Mouse (Mus musculus): ENCODE measurements around the gene Pi16. TPM values are rescaled to one million over a fixed set of nuclear protein-coding genes. Genes with fewer than 3 reads are reported as not detected.

Gene Pi16
- polyA plus RNA-seq, 1 experiment = 7.1 TPM

- TF ChIP-seq TCF12 (IDR thresholded peaks at IDR 0.05; ENCODE audit: insufficient read depth, poor library complexity, severe bottlenecking) = no peak
- no peak for TF ChIP-seq REST (IDR thresholded peaks at IDR 0.05; ENCODE audit: insufficient read depth, insufficient read length)
- TF ChIP-seq POLR2AphosphoS2 (IDR thresholded peaks at IDR 0.05; ENCODE audit: insufficient read length, low read depth) = no peak
- TF ChIP-seq E2F4 (IDR thresholded peaks at IDR 0.05; ENCODE audit: insufficient read depth) = no peak
- no peak for TF ChIP-seq MAX (IDR thresholded peaks at IDR 0.05; ENCODE audit: low read depth)
- no peak for TF ChIP-seq USF1 (IDR thresholded peaks at IDR 0.05; ENCODE audit: low read depth)
- no peak for TF ChIP-seq POLR2A (IDR thresholded peaks at IDR 0.05; ENCODE audit: insufficient read length, low read depth)
- TF ChIP-seq MYOD1 (IDR thresholded peaks at IDR 0.05; ENCODE audit: control insufficient read depth in 1 of 3, insufficient read length in 2 of 3, low read depth in 2 of 3) = no peak
- TF ChIP-seq MYOG (IDR thresholded peaks at IDR 0.05; ENCODE audit: control insufficient read depth in 1 of 3, insufficient read depth in 1 of 3, insufficient read length in 2 of 3, low read depth in 2 of 3) = no peak
- no peak for TF ChIP-seq TCF3 (IDR thresholded peaks at IDR 0.05; ENCODE audit: insufficient read length, low read depth)
- TF ChIP-seq CEBPB (IDR thresholded peaks at IDR 0.05; ENCODE audit: insufficient read depth, poor library complexity, severe bottlenecking) = no peak
- no peak for TF ChIP-seq SRF (IDR thresholded peaks at IDR 0.05; ENCODE audit: control insufficient read depth, insufficient read length, low read depth)
- Histone ChIP-seq H3K79me2 (ENCODE audit: control insufficient read depth, insufficient read depth) (no peaks in the 10 kb centered on the region), H3K4me3 (no peak overlapping the region), H3K36me3 (ENCODE audit: control insufficient read depth, insufficient read depth) (peaks cover 11% of the 10 kb centered on the region), H3K27me3 (ENCODE audit: control insufficient read depth, insufficient read depth, insufficient read length) (no peaks in the 10 kb centered on the region), H3K4me2 (ENCODE audit: low read depth) (no peak overlapping the region), H3ac (ENCODE audit: control insufficient read depth, insufficient read length) (no peak overlapping the region)
Observed at GRCm38 (mm10) chr17:29302149-29302548, 15.3 kb upstream of the Pi16 start.

GRCm38 (mm10) chr17:29303087-29303486 is 14.4 kb upstream of the Pi16 start:
- Histone ChIP-seq H3K79me2 (ENCODE audit: control insufficient read depth, insufficient read depth) (no peaks in the 10 kb centered on the region), H3K36me3 (ENCODE audit: control insufficient read depth, insufficient read depth) (peaks cover 11% of the 10 kb centered on the region), H3K4me2 (ENCODE audit: low read depth) (no peak overlapping the region), H3ac (ENCODE audit: control insufficient read depth, insufficient read length) (no peak overlapping the region), H3K4me3 (no peak overlapping the region), H3K27me3 (ENCODE audit: control insufficient read depth, insufficient read depth, insufficient read length) (no peaks in the 10 kb centered on the region)
- TF ChIP-seq CEBPB (IDR thresholded peaks at IDR 0.05; ENCODE audit: insufficient read depth, poor library complexity, severe bottlenecking) (no peak), USF1 (IDR thresholded peaks at IDR 0.05; ENCODE audit: low read depth) (no peak), MYOD1 (IDR thresholded peaks at IDR 0.05; ENCODE audit: control insufficient read depth in 1 of 3, insufficient read length in 2 of 3, low read depth in 2 of 3) (no peak), POLR2A (IDR thresholded peaks at IDR 0.05; ENCODE audit: insufficient read length, low read depth) (no peak), POLR2AphosphoS2 (IDR thresholded peaks at IDR 0.05; ENCODE audit: insufficient read length, low read depth) (no peak), E2F4 (IDR thresholded peaks at IDR 0.05; ENCODE audit: insufficient read depth) (no peak), SRF (IDR thresholded peaks at IDR 0.05; ENCODE audit: control insufficient read depth, insufficient read length, low read depth) (no peak), TCF3 (IDR thresholded peaks at IDR 0.05; ENCODE audit: insufficient read length, low read depth) (no peak), REST (IDR thresholded peaks at IDR 0.05; ENCODE audit: insufficient read depth, insufficient read length) (no peak), MAX (IDR thresholded peaks at IDR 0.05; ENCODE audit: low read depth) (no peak), MYOG (IDR thresholded peaks at IDR 0.05; ENCODE audit: control insufficient read depth in 1 of 3, insufficient read depth in 1 of 3, insufficient read length in 2 of 3, low read depth in 2 of 3) (no peak), TCF12 (IDR thresholded peaks at IDR 0.05; ENCODE audit: insufficient read depth, poor library complexity, severe bottlenecking) (no peak)

GRCm38 (mm10) chr17:29303856-29304255 is 13.6 kb upstream of the Pi16 start:
- no peak overlapping the region for H3K4me2 ChIP-seq (ENCODE audit: low read depth)
- no peaks in the 10 kb centered on the region for H3K79me2 ChIP-seq (ENCODE audit: control insufficient read depth, insufficient read depth)
- H3K4me3 ChIP-seq = no peak overlapping the region
- H3K27me3 ChIP-seq (ENCODE audit: control insufficient read depth, insufficient read depth, insufficient read length) = no peaks in the 10 kb centered on the region
- H3ac ChIP-seq (ENCODE audit: control insufficient read depth, insufficient read length) = no peak overlapping the region
- peaks cover 11% of the 10 kb centered on the region for H3K36me3 ChIP-seq (ENCODE audit: control insufficient read depth, insufficient read depth)
- no peak for TF ChIP-seq MYOG (IDR thresholded peaks at IDR 0.05; ENCODE audit: control insufficient read depth in 1 of 3, insufficient read depth in 1 of 3, insufficient read length in 2 of 3, low read depth in 2 of 3)
- no peak for TF ChIP-seq TCF12 (IDR thresholded peaks at IDR 0.05; ENCODE audit: insufficient read depth, poor library complexity, severe bottlenecking)
- TF ChIP-seq POLR2AphosphoS2 (IDR thresholded peaks at IDR 0.05; ENCODE audit: insufficient read length, low read depth) = no peak
- TF ChIP-seq USF1 (IDR thresholded peaks at IDR 0.05; ENCODE audit: low read depth) = no peak
- no peak for TF ChIP-seq CEBPB (IDR thresholded peaks at IDR 0.05; ENCODE audit: insufficient read depth, poor library complexity, severe bottlenecking)
- no peak for TF ChIP-seq MYOD1 (IDR thresholded peaks at IDR 0.05; ENCODE audit: control insufficient read depth in 1 of 3, insufficient read length in 2 of 3, low read depth in 2 of 3)
- no peak for TF ChIP-seq E2F4 (IDR thresholded peaks at IDR 0.05; ENCODE audit: insufficient read depth)
- TF ChIP-seq MAX (IDR thresholded peaks at IDR 0.05; ENCODE audit: low read depth) = no peak
- TF ChIP-seq POLR2A (IDR thresholded peaks at IDR 0.05; ENCODE audit: insufficient read length, low read depth) = no peak
- TF ChIP-seq REST (IDR thresholded peaks at IDR 0.05; ENCODE audit: insufficient read depth, insufficient read length) = no peak
- no peak for TF ChIP-seq SRF (IDR thresholded peaks at IDR 0.05; ENCODE audit: control insufficient read depth, insufficient read length, low read depth)
- no peak for TF ChIP-seq TCF3 (IDR thresholded peaks at IDR 0.05; ENCODE audit: insufficient read length, low read depth)

- Histone ChIP-seq H3ac (ENCODE audit: control insufficient read depth, insufficient read length) (no peak overlapping the region), H3K4me3 (no peak overlapping the region), H3K36me3 (ENCODE audit: control insufficient read depth, insufficient read depth) (peaks cover 10% of the 10 kb centered on the region), H3K79me2 (ENCODE audit: control insufficient read depth, insufficient read depth) (no peaks in the 10 kb centered on the region), H3K4me2 (ENCODE audit: low read depth) (no peak overlapping the region), H3K27me3 (ENCODE audit: control insufficient read depth, insufficient read depth, insufficient read length) (no peaks in the 10 kb centered on the region)
- TF ChIP-seq MYOD1 (IDR thresholded peaks at IDR 0.05; ENCODE audit: control insufficient read depth in 1 of 3, insufficient read length in 2 of 3, low read depth in 2 of 3) = no peak
Observed at GRCm38 (mm10) chr17:29304376-29305057, 13.0 kb upstream of the Pi16 start.

Data from myocyte (in vitro differentiated cells).